ENCODE assay signal across 8 mouse cellular contexts in genomic region chr10:40141864-40142523, GRCm38 (mm10). TPM values are rescaled to one million over a fixed set of nuclear protein-coding genes. Genes with fewer than 3 reads are reported as not detected.
DNase-seq lines count a peak whose midpoint lies in the region; ATAC-seq lines count a peak whose summit lies in the region.

TSS of gene Slc16a10 (minus strand) at chr10:40142258.

- H3K4me2 ChIP-seq in hindbrain, embryonic 14.5 days (replicated peaks): peak within 1 kb of the TSS; percentile 60

- H3K9me3 ChIP-seq in hindbrain, embryonic 14.5 days (ENCODE audit: control insufficient read depth, low read length): no peaks in the 10 kb centered on the region

- peak; percentile 97 for DNase-seq in T-cell, adult 2 months (ENCODE audit: low spot score)
- DNase-seq in cerebellum, postnatal 36 days: peak; percentile 92 to 96
- peak; percentile 88 to 93 for DNase-seq in frontal cortex, postnatal 36 days (ENCODE audit: low spot score in 2 of 2)
- DNase-seq in hindbrain, embryonic 14.5 days (ENCODE audit: low spot score): peak; percentile 88
- DNase-seq in layer of hippocampus, postnatal 25 days (ENCODE audit: extremely low spot score in 1 of 2, low spot score in 1 of 2): peak; percentile 78 to 79
- peak; percentile 91 for DNase-seq in lung, postnatal 14 days
- DNase-seq in ovary, postnatal 36 days (ENCODE audit: low spot score): peak; percentile 93
- peak; percentile 98 for DNase-seq in thymus, postnatal 14 days

- H3K27ac ChIP-seq in hindbrain, embryonic 14.5 days: no peak within 1 kb of the TSS

- H3K4me1 ChIP-seq in hindbrain, embryonic 14.5 days (replicated peaks; ENCODE audit: control insufficient read depth, insufficient read depth, low read length): no peaks in the 10 kb centered on the region

- no peaks in the 10 kb centered on the region for H3K36me3 ChIP-seq in hindbrain, embryonic 14.5 days (replicated peaks; ENCODE audit: control insufficient read depth, insufficient read depth)

- under 1% methylated on average over 67 of the region's 76 CpGs for WGBS in hindbrain, embryonic 14.5 days

- peak; percentile 99 for ATAC-seq in hindbrain, embryonic 14.5 days (ENCODE audit: low FRiP score)

- peak within 1 kb of the TSS; percentile 60 for H3K4me3 ChIP-seq in hindbrain, embryonic 14.5 days (replicated peaks; ENCODE audit: low read length)

- H3K27me3 ChIP-seq in hindbrain, embryonic 14.5 days (ENCODE audit: control insufficient read depth, insufficient read depth, low read length): no peaks in the 10 kb centered on the region

- H3K9ac ChIP-seq in hindbrain, embryonic 14.5 days: peak within 1 kb of the TSS; percentile 60

RNA-seq across cellular contexts. Expression of gene Slc16a10, which starts in this region (rescaled TPM):
- polyA plus RNA-seq in hindbrain, embryonic 14.5 days (2014; fragmentation: Nextera tagmentation; extraction: Ambion mirVana): 9.7 and 16.9 TPM in 2 replicates
- 1 to 10 TPM; 2.9 to 3.1 TPM for total RNA-seq in layer of hippocampus, postnatal 25 days (2021)
